Mouse (Mus musculus) spleen, adult 2 months (tissue): ENCODE results near the gene Atp1b1.

Source experiments
- CTCF ChIP-seq: fragments of 200-500 bp; IDR thresholded peaks from 2 replicates; pipeline ENCODE4 v1.5.1; 2011; ENCODE audit warnings: mild to moderate bottlenecking, inconsistent platforms; ENCODE audit not compliant: insufficient read depth, insufficient read length, insufficient replicate concordance; ENCODE audit errors: extremely low read depth
- POLR2A ChIP-seq: fragments of 200-500 bp; IDR thresholded peaks from 2 replicates; pipeline ENCODE4 v1.6.1; 2011; ENCODE audit warnings: low read depth, low read length, inconsistent platforms

DNA sequence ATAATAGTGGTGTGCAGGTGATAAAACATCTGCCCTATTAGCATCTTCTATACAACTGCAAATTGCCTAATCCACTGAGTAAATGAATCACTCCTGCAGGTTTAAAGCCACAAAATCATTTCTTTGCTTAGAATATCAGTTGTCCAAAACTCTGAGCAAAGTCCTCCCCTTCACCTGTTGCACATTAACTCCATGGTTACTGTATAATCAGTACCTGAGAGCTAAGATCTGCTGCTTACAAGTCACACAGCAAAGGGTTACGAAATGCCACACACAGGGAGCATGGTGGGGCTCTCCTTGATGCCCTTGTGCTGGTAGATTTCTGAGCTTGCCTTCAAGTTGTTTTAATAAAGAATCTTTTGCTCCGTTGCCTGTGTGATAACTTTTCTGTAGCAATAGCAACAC, 42.8 kb downstream of the Atp1b1 start:
- TF ChIP-seq CTCF (no peak), POLR2A (no peak)
